Mouse (Mus musculus): ENCODE data around the gene Mvk.

- no peak for TF ChIP-seq POLR2A (IDR thresholded peaks at IDR 0.05; ENCODE audit: borderline replicate concordance, insufficient read depth, low read length)
- no peak for TF ChIP-seq CTCF (IDR thresholded peaks at IDR 0.05; ENCODE audit: borderline replicate concordance, insufficient read depth, low read depth, low read length)
Observed at GRCm38 (mm10) chr5:114462067-114463040, 18.3 kb downstream of the Mvk start.
